Mouse (Mus musculus) stomach, postnatal 0 days (tissue): ENCODE measurements around the gene Dusp10. TPM values are rescaled to one million over a fixed set of nuclear protein-coding genes. Genes with fewer than 3 reads are reported as not detected.
A peak's percentile ranks its signal among the peaks of the same experiment; 100 is the strongest.

Experiments used
- ATAC-seq: fragments of 200-750 bp; cut with Nextera tagmentation; 2 replicates; pipeline ENCODE4 v1.8.0; 2017; ENCODE audit not compliant: low FRiP score, low TSS enrichment
- DNase-seq: peaks from one replicate; pipeline ENCODE4 v3.0.0-alpha.2; 2016; ENCODE audit warnings: low spot score
- H3K27ac ChIP-seq: fragments of 300-500 bp; sonication (generic); replicated peaks from 2 replicates; pipeline ENCODE4 v1.5.1; 2014; ENCODE audit warnings: mild to moderate bottlenecking, control low read depth
- H3K27me3 ChIP-seq: fragments of 300-500 bp; sonication (generic); 2 replicates; pipeline ENCODE4 v1.6.1; 2014; ENCODE audit warnings: low read length; ENCODE audit not compliant: control insufficient read depth, insufficient read depth
- H3K36me3 ChIP-seq: fragments of 300-500 bp; sonication (generic); 2 replicates; pipeline ENCODE4 v1.6.1; 2014; ENCODE audit warnings: low read length, mixed read lengths; ENCODE audit not compliant: control insufficient read depth, insufficient read depth
- H3K4me1 ChIP-seq: fragments of 300-500 bp; sonication (generic); replicated peaks from 2 replicates; pipeline ENCODE4 v1.6.1; 2014; ENCODE audit warnings: antibody characterized with exemption; ENCODE audit not compliant: control insufficient read depth, insufficient read depth
- H3K4me2 ChIP-seq: fragments of 300-500 bp; sonication (generic); replicated peaks from 2 replicates; pipeline ENCODE4 v1.6.1; 2014; ENCODE audit warnings: low read depth, mild to moderate bottlenecking, control low read depth, moderate library complexity
- H3K4me3 ChIP-seq: fragments of 300-500 bp; sonication (generic); 2 replicates; pipeline ENCODE4 v1.5.1; 2014; ENCODE audit warnings: low read depth, low read length, control low read depth
- H3K9ac ChIP-seq: fragments of 300-500 bp; sonication (generic); 2 replicates; pipeline ENCODE4 v1.6.1; 2014; ENCODE audit warnings: mild to moderate bottlenecking, low read length, control low read depth, mixed read lengths
- H3K9me3 ChIP-seq: fragments of 300-500 bp; sonication (generic); 2 replicates; pipeline ENCODE4 v1.6.1; 2016; ENCODE audit warnings: low read length; ENCODE audit not compliant: control insufficient read depth
- CTCF ChIP-seq: IDR thresholded peaks from 2 replicates; pipeline ENCODE4 v1.5.1; 2016; ENCODE audit warnings: antibody characterized with exemption, low read depth, mild to moderate bottlenecking, moderate library complexity
- EP300 ChIP-seq: optimal IDR thresholded peaks from 2 replicates; pipeline ENCODE3; 2016; ENCODE audit warnings: antibody characterized with exemption
- WGBS: fragments of 180-500 bp; shearing (Covaris S2); extraction: QIAGEN DNeasy Blood & Tissue Kit; methylation state at CpG from one replicate; pipeline ENCODE4 v1.1.7; 2014; 5-methylcytosine and 5-hydroxymethylcytosine counted together
- polyA plus RNA-seq: library from polyadenylated mRNA; unstranded; fragments of >200 nt; fragmentation: Nextera tagmentation; extraction: Ambion mirVana; gene quantifications from 2 replicates; pipeline ENCODE4 v1.2.1, GENCODE M21; 2015

Dusp10 gene
- polyA plus RNA-seq, 1 experiment from 2014 or later: 4.2 TPM

- H3K9me3 ChIP-seq: no peaks in the 10 kb centered on the region
- no peak overlapping the region for H3K4me2 ChIP-seq
- H3K36me3 ChIP-seq: no peaks in the 10 kb centered on the region
- ATAC-seq (peak; percentile 57; the same call in 1 of the 2 replicates), DNase-seq (no peak)
- no peaks in the 10 kb centered on the region for H3K4me1 ChIP-seq
- WGBS: 76% methylated on average over 3 of the region's 3 CpGs
- H3K27me3 ChIP-seq: no peaks in the 10 kb centered on the region
- TF ChIP-seq EP300 (no peak), CTCF (no peak)
- no peak overlapping the region for H3K27ac ChIP-seq
- no peak overlapping the region for H3K4me3 ChIP-seq
- H3K9ac ChIP-seq: no peak overlapping the region
Observed at GRCm38 (mm10) chr1:184084961-184085360, 71.9 kb downstream of the Dusp10 start.

GRCm38 (mm10) chr1:184090515-184090914 lies 77.4 kb downstream of the Dusp10 start:
- H3K9ac ChIP-seq: no peak overlapping the region
- H3K27ac ChIP-seq: no peak overlapping the region
- ATAC-seq (no peak), DNase-seq (no peak)
- H3K4me1 ChIP-seq: no peaks in the 10 kb centered on the region
- H3K27me3 ChIP-seq: no peaks in the 10 kb centered on the region
- H3K4me2 ChIP-seq: no peak overlapping the region
- WGBS: 53% methylated on average over 6 of the region's 6 CpGs
- TF ChIP-seq EP300 (no peak), CTCF (no peak)
- H3K4me3 ChIP-seq: no peak overlapping the region
- no peaks in the 10 kb centered on the region for H3K9me3 ChIP-seq
- H3K36me3 ChIP-seq: no peaks in the 10 kb centered on the region

- no peak overlapping the region for H3K27ac ChIP-seq
- no peak overlapping the region for H3K4me3 ChIP-seq
- no peaks in the 10 kb centered on the region for H3K9me3 ChIP-seq
- DNase-seq: no peak
- no peak for ATAC-seq
- H3K9ac ChIP-seq: no peak overlapping the region
- H3K36me3 ChIP-seq: no peaks in the 10 kb centered on the region
- no peaks in the 10 kb centered on the region for H3K27me3 ChIP-seq
- no peaks in the 10 kb centered on the region for H3K4me1 ChIP-seq
- H3K4me2 ChIP-seq: no peak overlapping the region
- WGBS: 40% methylated on average over 3 of the region's 3 CpGs
- TF ChIP-seq CTCF (no peak), EP300 (no peak)
Observed at GRCm38 (mm10) chr1:184094914-184095313, 81.8 kb downstream of the Dusp10 start.

GRCm38 (mm10) chr1:184100414-184100813 lies 87.3 kb downstream of the Dusp10 start:
- no peaks in the 10 kb centered on the region for H3K9me3 ChIP-seq
- DNase-seq (no peak), ATAC-seq (no peak)
- no peak for TF ChIP-seq CTCF
- H3K36me3 ChIP-seq: no peaks in the 10 kb centered on the region
- H3K27me3 ChIP-seq: no peaks in the 10 kb centered on the region
- H3K27ac ChIP-seq: 0 out of 2 replicates have a peak overlapping the region, but pooled peaks have one; percentile 18
- 47% methylated on average over 5 of the region's 5 CpGs for WGBS
- no peak overlapping the region for H3K4me3 ChIP-seq
- H3K4me2 ChIP-seq: no peak overlapping the region
- H3K4me1 ChIP-seq: no peaks in the 10 kb centered on the region
- H3K9ac ChIP-seq: no peak overlapping the region

GRCm38 (mm10) chr1:184100927-184101749 lies 88.0 kb downstream of the Dusp10 start:
- Histone ChIP-seq H3K9me3 (no peaks in the 10 kb centered on the region), H3K27ac (no peak overlapping the region), H3K4me2 (no peak overlapping the region), H3K4me1 (no peaks in the 10 kb centered on the region), H3K9ac (no peak overlapping the region), H3K4me3 (no peak overlapping the region), H3K36me3 (no peaks in the 10 kb centered on the region), H3K27me3 (no peaks in the 10 kb centered on the region)
- TF ChIP-seq EP300 (no peak), CTCF (no peak)
- DNase-seq (no peak), ATAC-seq (no peak)
- WGBS: 77% methylated on average over 9 of the region's 9 CpGs

GRCm38 (mm10) chr1:184101750-184102046 lies 88.6 kb downstream of the Dusp10 start:
- Histone ChIP-seq H3K27me3 (no peaks in the 10 kb centered on the region), H3K4me3 (no peak overlapping the region), H3K4me1 (no peaks in the 10 kb centered on the region), H3K9me3 (no peaks in the 10 kb centered on the region), H3K4me2 (no peak overlapping the region), H3K27ac (no peak overlapping the region), H3K36me3 (no peaks in the 10 kb centered on the region), H3K9ac (no peak overlapping the region)
- DNase-seq: no peak
- TF ChIP-seq EP300 (no peak), CTCF (no peak)
- 85% methylated on average over 4 of the region's 4 CpGs for WGBS
- no peak for ATAC-seq
